Mouse (Mus musculus) cerebellum, adult 9-10 months (tissue): ENCODE results near the gene Olfr1024.

Source experiments
- DNase-seq: peaks from one replicate; pipeline ENCODE4 v3.0.0; 2022

Olfr1024 gene

GRCm38 (mm10) chr2:85904952-85905351 lies at the start of gene Olfr1024:
Gene Olfr1024 (minus strand): TSS chr2:85905052.
- no peak for DNase-seq

GRCm38 (mm10) chr2:85950137-85950536 lies 45.3 kb upstream of the Olfr1024 start, which contains the start of gene Olfr1028:
Gene Olfr1028 (plus strand): TSS chr2:85950437.
- DNase-seq = no peak

- DNase-seq = no peak
These were observed 16.4 kb upstream of the Olfr1024 start, which contains the start of gene Olfr1026 for GRCm38 (mm10) chr2:85921258-85921657. Gene Olfr1026 (plus strand): TSS chr2:85921558.

GRCm38 (mm10) chr2:85914893-85915292 lies 10.0 kb upstream of the Olfr1024 start, which contains the start of gene Olfr1025-ps1:
Gene Olfr1025-ps1 (plus strand): TSS chr2:85915193.
- no peak for DNase-seq

- DNase-seq = no peak
These were observed 8.3 kb upstream of the Olfr1024 start for GRCm38 (mm10) chr2:85913197-85913596.

- DNase-seq = no peak
These were observed 19.5 kb downstream of the Olfr1024 start, which contains the start of gene Olfr1023 for GRCm38 (mm10) chr2:85885340-85885739. Gene Olfr1023 (plus strand): TSS chr2:85885640.

- DNase-seq = no peak
These were observed 36.6 kb downstream of the Olfr1024 start, which contains the start of gene Olfr1022 for GRCm38 (mm10) chr2:85868294-85868693. Gene Olfr1022 (plus strand): TSS chr2:85868594.
